Mouse (Mus musculus): ENCODE measurements around the gene Tspyl3. TPM values are rescaled to one million over a fixed set of nuclear protein-coding genes. Genes with fewer than 3 reads are reported as not detected.
"Not testable (repeated sequence)": the region's sequence is repeated elsewhere in the genome, so short reads cannot be mapped to it uniquely, and the experiment has no call there.

The Tspyl3 gene
- 35.0 and 40.0 TPM in 2 replicates for polyA plus RNA-seq (2015; fragmentation: Nextera tagmentation; extraction: Ambion mirVana)

- no peaks in the 10 kb centered on the region for H3K27me3 ChIP-seq (replicated peaks; ENCODE audit: control insufficient read depth, insufficient read depth, low read length)
- WGBS = 3% methylated on average over 31 of the region's 31 CpGs
- peaks cover 9% of the 10 kb centered on the region for H3K36me3 ChIP-seq (ENCODE audit: control insufficient read depth, insufficient read depth)
- H3K4me2 ChIP-seq (ENCODE audit: low read length) = peak within 1 kb of the TSS; percentile 70
- H3K4me1 ChIP-seq (replicated peaks; ENCODE audit: control insufficient read depth, insufficient read depth, low read length) = peaks cover 8% of the 10 kb centered on the region
- peak within 1 kb of the TSS; percentile 68 for H3K4me3 ChIP-seq (replicated peaks; ENCODE audit: low read length)
- peak; percentile 90 for ATAC-seq
- H3K9ac ChIP-seq (replicated peaks; ENCODE audit: low read depth, low read length) = peak within 1 kb of the TSS; percentile 93
- no peaks in the 10 kb centered on the region for H3K9me3 ChIP-seq (ENCODE audit: control insufficient read depth, low read length)
- H3K27ac ChIP-seq (ENCODE audit: low read length) = peak within 1 kb of the TSS; percentile 82
These were observed at the start of gene Tspyl3 for GRCm38 (mm10) chr2:153224946-153225594. TSS of gene Tspyl3 (minus strand) at chr2:153225441.

GRCm38 (mm10) chr2:153274919-153275247 lies 49.6 kb upstream of the Tspyl3 start:
- no peak overlapping the region for H3K4me2 ChIP-seq (ENCODE audit: low read length)
- 85% methylated on average over 6 of the region's 6 CpGs for WGBS
- H3K4me3 ChIP-seq (replicated peaks; ENCODE audit: low read length) = no peak overlapping the region
- peaks cover 2% of the 10 kb centered on the region; the same call in 1 of the 2 replicates for H3K9me3 ChIP-seq (ENCODE audit: control insufficient read depth, low read length)
- H3K36me3 ChIP-seq (ENCODE audit: control insufficient read depth, insufficient read depth) = no peaks in the 10 kb centered on the region
- no peak for ATAC-seq
- no peak overlapping the region for H3K27ac ChIP-seq (ENCODE audit: low read length)
- no peaks in the 10 kb centered on the region for H3K27me3 ChIP-seq (replicated peaks; ENCODE audit: control insufficient read depth, insufficient read depth, low read length)
- H3K9ac ChIP-seq (replicated peaks; ENCODE audit: low read depth, low read length) = no peak overlapping the region
- no peaks in the 10 kb centered on the region for H3K4me1 ChIP-seq (replicated peaks; ENCODE audit: control insufficient read depth, insufficient read depth, low read length)

- H3K9ac ChIP-seq (replicated peaks; ENCODE audit: low read depth, low read length); H3K9me3 ChIP-seq (ENCODE audit: control insufficient read depth, low read length); H3K27ac ChIP-seq (ENCODE audit: low read length); H3K36me3 ChIP-seq (ENCODE audit: control insufficient read depth, insufficient read depth); ATAC-seq; H3K4me3 ChIP-seq (replicated peaks; ENCODE audit: low read length); H3K4me2 ChIP-seq (ENCODE audit: low read length); H3K4me1 ChIP-seq (replicated peaks; ENCODE audit: control insufficient read depth, insufficient read depth, low read length); H3K27me3 ChIP-seq (replicated peaks; ENCODE audit: control insufficient read depth, insufficient read depth, low read length): not testable (repeated sequence)
- 71% methylated on average over 6 of the region's 6 CpGs for WGBS
These were observed 49.1 kb upstream of the Tspyl3 start for GRCm38 (mm10) chr2:153274200-153274918.

GRCm38 (mm10) chr2:153270231-153270915 lies 45.1 kb upstream of the Tspyl3 start:
- 67% methylated on average over 8 of the region's 8 CpGs for WGBS
- H3K9ac ChIP-seq (replicated peaks; ENCODE audit: low read depth, low read length); H3K27me3 ChIP-seq (replicated peaks; ENCODE audit: control insufficient read depth, insufficient read depth, low read length); ATAC-seq; H3K4me3 ChIP-seq (replicated peaks; ENCODE audit: low read length); H3K4me1 ChIP-seq (replicated peaks; ENCODE audit: control insufficient read depth, insufficient read depth, low read length); H3K9me3 ChIP-seq (ENCODE audit: control insufficient read depth, low read length); H3K36me3 ChIP-seq (ENCODE audit: control insufficient read depth, insufficient read depth); H3K4me2 ChIP-seq (ENCODE audit: low read length); H3K27ac ChIP-seq (ENCODE audit: low read length): not testable (repeated sequence)

GRCm38 (mm10) chr2:153267331-153267730 lies 42.1 kb upstream of the Tspyl3 start:
- Histone ChIP-seq H3K27me3 (replicated peaks; ENCODE audit: control insufficient read depth, insufficient read depth, low read length) (no peaks in the 10 kb centered on the region), H3K4me3 (replicated peaks; ENCODE audit: low read length) (no peak overlapping the region), H3K4me1 (replicated peaks; ENCODE audit: control insufficient read depth, insufficient read depth, low read length) (no peaks in the 10 kb centered on the region), H3K4me2 (ENCODE audit: low read length) (no peak overlapping the region), H3K27ac (ENCODE audit: low read length) (no peak overlapping the region), H3K9ac (replicated peaks; ENCODE audit: low read depth, low read length) (no peak overlapping the region), H3K36me3 (ENCODE audit: control insufficient read depth, insufficient read depth) (peaks cover 9% of the 10 kb centered on the region), H3K9me3 (ENCODE audit: control insufficient read depth, low read length) (no peaks in the 10 kb centered on the region)
- no peak for ATAC-seq
- WGBS = 89% methylated on average over 2 of the region's 2 CpGs

- H3K4me1 ChIP-seq (replicated peaks; ENCODE audit: control insufficient read depth, insufficient read depth, low read length) = no peaks in the 10 kb centered on the region
- H3K27ac ChIP-seq (ENCODE audit: low read length) = no peak overlapping the region
- ATAC-seq = no peak
- H3K27me3 ChIP-seq (replicated peaks; ENCODE audit: control insufficient read depth, insufficient read depth, low read length) = no peaks in the 10 kb centered on the region
- H3K4me3 ChIP-seq (replicated peaks; ENCODE audit: low read length) = no peak overlapping the region
- peaks cover 14% of the 10 kb centered on the region for H3K36me3 ChIP-seq (ENCODE audit: control insufficient read depth, insufficient read depth)
- 96% methylated on average over 7 of the region's 7 CpGs for WGBS
- no peak overlapping the region for H3K4me2 ChIP-seq (ENCODE audit: low read length)
- no peaks in the 10 kb centered on the region for H3K9me3 ChIP-seq (ENCODE audit: control insufficient read depth, low read length)
- no peak overlapping the region for H3K9ac ChIP-seq (replicated peaks; ENCODE audit: low read depth, low read length)
These were observed 37.8 kb upstream of the Tspyl3 start for GRCm38 (mm10) chr2:153263053-153263452.

- H3K36me3 ChIP-seq (ENCODE audit: control insufficient read depth, insufficient read depth) = peaks cover 9% of the 10 kb centered on the region
- H3K4me1 ChIP-seq (replicated peaks; ENCODE audit: control insufficient read depth, insufficient read depth, low read length) = no peaks in the 10 kb centered on the region
These were observed 34.8 kb upstream of the Tspyl3 start for GRCm38 (mm10) chr2:153259864-153260674.

GRCm38 (mm10) chr2:153259030-153259863 lies 34.0 kb upstream of the Tspyl3 start:
- H3K4me3 ChIP-seq (replicated peaks; ENCODE audit: low read length) = no peak overlapping the region
- H3K4me2 ChIP-seq (ENCODE audit: low read length) = no peak overlapping the region
- H3K27ac ChIP-seq (ENCODE audit: low read length) = no peak overlapping the region
- H3K9me3 ChIP-seq (ENCODE audit: control insufficient read depth, low read length) = no peaks in the 10 kb centered on the region
- ATAC-seq = no peak
- 88% methylated on average over 12 of the region's 12 CpGs for WGBS
- H3K4me1 ChIP-seq (replicated peaks; ENCODE audit: control insufficient read depth, insufficient read depth, low read length) = no peaks in the 10 kb centered on the region
- H3K36me3 ChIP-seq (ENCODE audit: control insufficient read depth, insufficient read depth) = peaks cover 9% of the 10 kb centered on the region
- H3K9ac ChIP-seq (replicated peaks; ENCODE audit: low read depth, low read length) = no peak overlapping the region
- no peaks in the 10 kb centered on the region for H3K27me3 ChIP-seq (replicated peaks; ENCODE audit: control insufficient read depth, insufficient read depth, low read length)

More at GRCm38 (mm10) chr2:153259864-153260674, 34.8 kb upstream of the Tspyl3 start:
- H3K9me3 ChIP-seq (ENCODE audit: control insufficient read depth, low read length) = no peaks in the 10 kb centered on the region
- no peak overlapping the region for H3K4me3 ChIP-seq (replicated peaks; ENCODE audit: low read length)
- 81% methylated on average over 3 of the region's 3 CpGs for WGBS
- no peaks in the 10 kb centered on the region for H3K27me3 ChIP-seq (replicated peaks; ENCODE audit: control insufficient read depth, insufficient read depth, low read length)
- no peak overlapping the region for H3K27ac ChIP-seq (ENCODE audit: low read length)
- no peak for ATAC-seq
- no peak overlapping the region for H3K4me2 ChIP-seq (ENCODE audit: low read length)
- H3K9ac ChIP-seq (replicated peaks; ENCODE audit: low read depth, low read length) = no peak overlapping the region
